Mouse (Mus musculus): ENCODE measurements around the gene R3hdm2. TPM values are rescaled to one million over a fixed set of nuclear protein-coding genes. Genes with fewer than 3 reads are reported as not detected.

The R3hdm2 gene
- polyA plus RNA-seq, 1 experiment from 2014 or later, result 33.3 TPM

DNA sequence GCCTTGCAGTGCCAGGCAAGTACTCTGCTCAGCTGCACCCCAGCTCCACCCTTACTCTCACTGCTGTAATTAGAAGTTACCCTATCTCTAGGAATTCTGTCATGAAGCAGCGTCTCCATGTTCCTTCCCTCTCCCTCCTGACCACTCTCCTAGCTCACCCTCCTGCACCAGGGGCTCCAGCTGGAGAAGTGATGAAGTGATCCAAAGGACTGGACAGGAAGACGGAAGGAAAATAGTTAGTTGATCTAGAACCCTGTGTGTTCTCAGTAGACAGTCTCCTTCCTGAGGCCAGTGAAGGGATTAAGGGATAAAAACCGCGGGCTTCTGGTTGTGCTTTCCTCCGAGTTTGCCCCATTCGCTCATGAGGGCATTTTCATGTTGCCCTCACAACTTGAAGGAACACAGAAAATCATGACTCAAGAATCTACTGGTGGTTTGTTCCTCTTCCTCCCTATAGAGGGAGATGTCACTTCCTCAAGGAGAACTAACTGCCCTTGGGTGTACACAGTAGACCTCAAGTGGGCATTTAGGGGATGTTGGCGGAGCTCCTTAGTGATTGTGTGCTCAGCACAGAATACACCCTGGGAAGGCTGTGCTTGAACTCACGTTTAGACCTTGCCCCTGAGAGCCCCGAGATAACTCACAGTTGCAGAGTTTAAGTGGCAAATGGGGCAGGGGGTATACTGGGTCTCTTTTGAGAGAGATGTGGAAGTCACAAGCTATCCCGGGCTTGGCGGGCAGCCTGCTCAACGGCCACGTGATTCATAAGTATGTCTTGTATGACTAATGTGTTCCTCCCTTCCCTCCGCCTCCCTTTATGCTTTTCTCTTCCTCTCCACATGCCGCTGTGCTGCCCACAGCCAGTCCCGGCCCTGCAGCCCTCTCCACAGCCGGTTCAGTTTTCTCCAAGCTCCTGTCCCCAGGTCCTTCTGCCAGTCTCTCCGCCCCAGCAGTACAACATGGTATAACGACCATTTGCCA lies 101.0 kb downstream of the R3hdm2 start:
- H3K4me3 ChIP-seq, result no peak overlapping the region
- H3K27me3 ChIP-seq, result no peaks in the 10 kb centered on the region
- H3K4me1 ChIP-seq (replicated peaks), result no peaks in the 10 kb centered on the region
- H3K36me3 ChIP-seq, result peaks cover 74% of the 10 kb centered on the region
- no peak overlapping the region for H3K9ac ChIP-seq
- WGBS, result 90% methylated on average over 19 of the region's 19 CpGs
- H3K4me2 ChIP-seq, result no peak overlapping the region
- H3K9me3 ChIP-seq, result no peaks in the 10 kb centered on the region
- ATAC-seq (ENCODE audit: low read depth), result no peak
- H3K27ac ChIP-seq (replicated peaks), result no peak overlapping the region

DNA sequence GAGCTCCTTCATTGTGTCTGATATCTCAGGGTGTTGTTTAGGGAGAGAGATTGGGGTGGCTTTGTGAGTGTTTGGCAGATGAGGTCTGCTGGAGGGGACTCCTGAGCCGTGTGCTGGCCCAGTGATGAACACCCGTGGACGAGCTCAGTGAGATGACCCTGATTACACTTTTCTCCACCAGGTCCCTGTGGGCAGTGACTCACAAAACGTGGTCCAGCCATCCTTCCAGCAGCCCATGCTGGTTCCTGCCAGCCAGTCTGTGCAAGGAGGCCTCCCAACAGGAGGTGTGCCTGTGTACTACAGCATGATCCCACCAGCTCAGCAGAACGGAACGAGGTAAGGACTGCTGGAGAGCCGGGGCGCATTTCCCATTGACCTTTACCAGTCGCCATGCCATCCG lies 105.1 kb downstream of the R3hdm2 start:
- no peak overlapping the region for H3K27ac ChIP-seq (replicated peaks)
- peaks cover 87% of the 10 kb centered on the region for H3K36me3 ChIP-seq
- peaks cover 28% of the 10 kb centered on the region for H3K4me1 ChIP-seq (replicated peaks)
- no peak overlapping the region for H3K4me2 ChIP-seq
- no peaks in the 10 kb centered on the region for H3K27me3 ChIP-seq
- no peak overlapping the region for H3K9ac ChIP-seq
- no peak for ATAC-seq (ENCODE audit: low read depth)
- 93% methylated on average over 10 of the region's 10 CpGs for WGBS
- no peak overlapping the region for H3K4me3 ChIP-seq
- H3K9me3 ChIP-seq, result no peaks in the 10 kb centered on the region

DNA sequence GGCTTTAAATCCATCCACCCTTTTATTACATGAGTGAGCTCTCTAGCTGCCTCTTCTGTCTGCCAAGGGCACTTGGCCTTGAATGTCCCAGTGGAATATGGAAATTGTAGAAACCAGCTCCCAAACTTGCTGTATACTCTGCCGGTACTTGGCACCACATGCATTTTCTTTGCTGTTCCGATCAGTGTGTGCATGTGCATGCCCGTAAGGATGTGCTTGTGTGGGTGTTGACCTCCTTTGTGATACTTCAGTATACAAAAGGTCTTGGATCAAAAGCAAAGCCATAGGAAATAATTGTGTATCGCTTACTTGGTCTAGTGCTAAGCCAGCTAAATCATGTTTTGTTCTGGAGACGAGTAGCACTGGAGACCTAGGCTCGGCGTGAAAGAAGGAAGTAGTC lies 108.7 kb downstream of the R3hdm2 start:
- no peaks in the 10 kb centered on the region for H3K27me3 ChIP-seq
- H3K9me3 ChIP-seq, result no peaks in the 10 kb centered on the region
- 0 out of 2 replicates have a peak overlapping the region, but pooled peaks have one; percentile 8 for H3K9ac ChIP-seq
- 81% methylated on average over 7 of the region's 7 CpGs for WGBS
- H3K36me3 ChIP-seq, result peaks cover 79% of the 10 kb centered on the region
- no peak for ATAC-seq (ENCODE audit: low read depth)
- peaks cover 48% of the 10 kb centered on the region for H3K4me1 ChIP-seq (replicated peaks)
- H3K27ac ChIP-seq (replicated peaks), result peak overlapping the region; percentile 80
- H3K4me2 ChIP-seq, result no peak overlapping the region
- H3K4me3 ChIP-seq, result no peak overlapping the region

DNA sequence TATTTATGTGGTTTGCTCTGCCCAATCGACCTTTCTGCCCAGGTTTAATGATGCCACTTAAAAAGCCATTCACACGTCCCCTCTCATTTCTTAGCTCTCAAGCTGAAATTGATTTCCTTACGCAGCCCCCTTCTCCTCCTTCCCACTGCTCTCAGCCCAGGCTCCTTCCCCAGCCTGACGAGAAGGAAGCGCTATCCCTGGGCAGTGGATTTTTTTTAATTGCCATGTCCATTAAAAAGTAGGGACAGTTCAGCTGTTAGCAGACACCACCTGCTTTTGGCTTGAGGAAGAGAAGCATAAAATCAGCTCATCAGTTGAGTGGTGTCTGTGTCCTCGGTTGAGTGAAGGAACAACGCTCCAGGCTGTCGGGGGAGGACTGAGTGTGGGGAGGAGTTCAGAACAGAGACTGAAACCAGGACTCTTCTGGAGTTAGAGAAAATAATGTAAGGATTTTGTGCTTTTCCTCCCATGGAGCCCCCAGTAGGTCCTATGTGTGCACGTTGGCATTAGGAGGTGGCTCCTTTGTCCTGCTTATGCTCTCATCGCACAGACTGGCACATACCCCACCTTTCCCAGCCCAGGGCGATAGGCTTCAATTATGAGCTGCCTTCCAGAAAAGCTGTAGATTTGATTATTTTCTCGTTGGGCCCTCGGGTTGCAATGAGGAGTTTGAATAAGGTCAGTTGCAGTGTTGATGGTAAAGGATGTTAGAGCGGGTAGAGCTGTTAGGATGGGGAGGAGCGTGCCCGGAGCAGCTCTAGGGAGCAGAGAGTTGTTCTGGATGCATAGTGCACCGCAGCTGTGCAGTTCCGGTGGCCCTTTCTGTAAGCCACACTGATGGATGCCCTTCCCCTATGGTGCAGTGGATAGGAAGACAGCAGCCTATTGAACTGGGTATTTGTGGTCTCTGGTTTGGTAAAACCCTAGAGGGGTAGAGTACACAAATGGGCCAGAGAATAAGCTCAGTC lies 110.3 kb downstream of the R3hdm2 start:
- Histone ChIP-seq H3K36me3 (peaks cover 78% of the 10 kb centered on the region), H3K27ac (replicated peaks) (peak overlapping the region; percentile 80), H3K9me3 (no peaks in the 10 kb centered on the region), H3K27me3 (no peaks in the 10 kb centered on the region), H3K4me1 (replicated peaks) (peaks cover 48% of the 10 kb centered on the region), H3K4me3 (no peak overlapping the region), H3K9ac (peak overlapping the region; percentile 41), H3K4me2 (no peak overlapping the region)
- WGBS, result 57% methylated on average over 18 of the region's 18 CpGs
- peak; percentile 64 for ATAC-seq (ENCODE audit: low read depth)

DNA sequence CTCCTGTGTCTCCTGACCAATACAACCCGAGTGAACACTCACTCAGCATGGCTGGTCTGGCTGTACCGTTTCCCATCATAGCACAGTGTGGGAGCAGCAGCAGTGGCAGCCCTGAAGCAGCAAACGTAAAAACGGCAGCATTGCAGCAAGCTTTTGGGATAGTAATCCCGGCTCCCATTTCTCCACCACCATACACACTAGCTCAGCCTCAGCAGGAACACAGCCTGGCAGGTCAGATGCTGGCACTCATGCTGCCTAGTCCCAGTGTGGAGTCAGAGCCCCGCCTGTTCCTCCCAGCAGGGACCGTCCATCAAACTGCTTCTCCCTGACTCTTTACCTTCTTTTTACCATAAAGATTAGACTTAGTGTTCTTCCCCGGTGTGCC lies 111.0 kb downstream of the R3hdm2 start:
- peaks cover 79% of the 10 kb centered on the region for H3K36me3 ChIP-seq
- ATAC-seq (ENCODE audit: low read depth), result peak; percentile 20; the same call in 1 of the 2 replicates

DNA sequence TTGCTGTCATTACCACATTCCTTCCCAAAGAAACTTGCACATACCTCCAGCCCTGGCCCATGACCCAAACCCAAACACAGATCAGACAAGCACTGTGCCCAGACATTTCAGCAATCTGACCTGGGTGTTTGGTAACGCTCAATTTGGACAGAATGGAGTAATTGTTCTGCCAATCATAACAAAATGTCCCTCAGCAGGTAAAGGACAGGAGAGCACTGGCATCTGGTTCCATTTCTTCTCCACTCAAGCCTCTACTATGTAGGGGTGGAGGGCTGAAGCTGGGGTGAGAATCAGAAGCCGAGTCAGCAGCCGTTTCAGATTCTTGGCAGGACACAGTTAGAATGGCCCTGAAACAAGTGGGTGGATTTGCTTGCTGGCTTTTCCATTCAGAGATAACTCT lies 112.0 kb downstream of the R3hdm2 start:
- peaks cover 48% of the 10 kb centered on the region for H3K4me1 ChIP-seq (replicated peaks)
- H3K27me3 ChIP-seq, result no peaks in the 10 kb centered on the region
- H3K9me3 ChIP-seq, result no peaks in the 10 kb centered on the region
- no peak overlapping the region for H3K4me2 ChIP-seq
- H3K9ac ChIP-seq, result no peak overlapping the region
- no peak for ATAC-seq (ENCODE audit: low read depth)
- no peak overlapping the region for H3K4me3 ChIP-seq
- WGBS, result 87% methylated on average over 3 of the region's 3 CpGs
- peaks cover 82% of the 10 kb centered on the region for H3K36me3 ChIP-seq
- peak overlapping the region; percentile 80; the same call in 1 of the 2 replicates for H3K27ac ChIP-seq (replicated peaks)

More for the DNA sequence above, 111.0 kb downstream of the R3hdm2 start:
- Histone ChIP-seq H3K27me3 (no peaks in the 10 kb centered on the region), H3K4me2 (no peak overlapping the region), H3K4me1 (replicated peaks) (peaks cover 48% of the 10 kb centered on the region), H3K9ac (peak overlapping the region; percentile 41; the same call in 1 of the 2 replicates), H3K4me3 (no peak overlapping the region), H3K27ac (replicated peaks) (peak overlapping the region; percentile 80), H3K9me3 (no peaks in the 10 kb centered on the region)
- 58% methylated on average over 8 of the region's 8 CpGs for WGBS

DNA sequence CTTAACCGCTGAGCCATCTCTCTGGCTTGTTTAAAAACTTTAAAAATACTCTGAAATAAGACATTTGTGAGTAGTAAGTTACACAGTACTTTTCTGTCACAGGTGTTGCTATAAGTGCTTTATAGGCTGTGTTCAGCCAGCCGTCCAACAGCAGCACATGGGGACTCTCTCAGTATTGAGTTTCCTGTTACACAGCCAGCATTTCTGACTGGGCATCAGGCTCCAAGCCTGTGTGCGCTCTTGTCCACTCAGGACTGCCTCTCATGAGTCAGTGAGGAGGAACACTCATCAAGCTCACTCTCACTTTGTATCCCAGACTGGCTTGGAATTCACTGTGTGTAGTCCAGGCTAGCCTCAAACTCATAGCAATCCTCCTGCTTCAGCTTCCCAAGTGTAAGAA lies 116.0 kb downstream of the R3hdm2 start:
- WGBS, result 94% methylated on average over 3 of the region's 3 CpGs
- peaks cover 91% of the 10 kb centered on the region for H3K36me3 ChIP-seq
- no peaks in the 10 kb centered on the region for H3K27me3 ChIP-seq
- peaks cover 11% of the 10 kb centered on the region for H3K4me1 ChIP-seq (replicated peaks)
- no peaks in the 10 kb centered on the region for H3K9me3 ChIP-seq
- H3K4me2 ChIP-seq, result no peak overlapping the region
- no peak overlapping the region for H3K27ac ChIP-seq (replicated peaks)
- H3K4me3 ChIP-seq, result no peak overlapping the region
- H3K9ac ChIP-seq, result no peak overlapping the region
- no peak for ATAC-seq (ENCODE audit: low read depth)

DNA sequence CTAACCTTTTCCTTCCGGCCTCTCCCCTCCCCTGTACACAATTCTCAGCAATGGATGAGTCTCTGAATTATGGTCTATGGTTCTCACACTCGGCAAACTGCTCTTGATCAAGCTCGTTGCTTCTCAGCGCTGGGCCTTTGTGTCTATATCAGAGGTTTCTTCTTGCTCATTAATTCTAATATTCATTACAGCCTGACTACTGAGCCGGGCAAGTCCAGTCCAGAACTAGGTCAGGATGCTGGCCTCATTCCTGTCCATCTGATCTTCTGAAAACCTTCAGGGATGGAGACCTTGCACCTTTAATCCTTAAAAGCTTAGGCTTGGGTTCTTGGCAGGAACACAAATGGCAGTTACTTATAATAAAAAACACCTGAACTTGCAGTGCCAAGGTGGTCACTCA lies 119.4 kb downstream of the R3hdm2 start:
- ATAC-seq (ENCODE audit: low read depth), result no peak
- Histone ChIP-seq H3K9ac (no peak overlapping the region), H3K36me3 (peaks cover 76% of the 10 kb centered on the region), H3K27ac (replicated peaks) (no peak overlapping the region), H3K27me3 (no peaks in the 10 kb centered on the region), H3K4me1 (replicated peaks) (no peaks in the 10 kb centered on the region), H3K9me3 (no peaks in the 10 kb centered on the region), H3K4me3 (no peak overlapping the region), H3K4me2 (no peak overlapping the region)
- WGBS, result 83% methylated on average over 5 of the region's 5 CpGs

DNA sequence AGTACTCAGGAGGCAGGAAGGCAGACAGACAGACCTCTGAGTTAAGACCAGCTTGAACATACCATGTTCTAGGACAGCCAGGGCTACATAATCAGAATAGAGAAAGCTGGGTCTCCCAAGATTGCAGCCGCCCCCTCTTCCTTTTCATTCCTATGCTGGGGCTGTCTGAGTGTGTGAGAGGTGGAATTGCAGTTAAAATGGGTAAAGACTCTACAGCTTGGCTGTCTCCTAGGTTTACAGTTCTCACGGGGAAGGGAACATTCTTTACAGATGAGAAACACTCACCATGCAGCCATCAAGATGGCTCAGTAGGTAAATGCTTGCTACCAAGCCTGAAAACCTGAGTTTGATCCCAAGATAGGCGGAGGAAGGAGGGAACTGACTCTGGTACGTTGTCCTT lies 119.9 kb downstream of the R3hdm2 start:
- Histone ChIP-seq H3K27ac (replicated peaks) (no peak overlapping the region), H3K9me3 (no peaks in the 10 kb centered on the region), H3K9ac (no peak overlapping the region), H3K4me2 (no peak overlapping the region), H3K4me3 (no peak overlapping the region), H3K27me3 (no peaks in the 10 kb centered on the region), H3K36me3 (peaks cover 72% of the 10 kb centered on the region), H3K4me1 (replicated peaks) (no peaks in the 10 kb centered on the region)
- 93% methylated on average over 4 of the region's 4 CpGs for WGBS
- no peak for ATAC-seq (ENCODE audit: low read depth)

DNA sequence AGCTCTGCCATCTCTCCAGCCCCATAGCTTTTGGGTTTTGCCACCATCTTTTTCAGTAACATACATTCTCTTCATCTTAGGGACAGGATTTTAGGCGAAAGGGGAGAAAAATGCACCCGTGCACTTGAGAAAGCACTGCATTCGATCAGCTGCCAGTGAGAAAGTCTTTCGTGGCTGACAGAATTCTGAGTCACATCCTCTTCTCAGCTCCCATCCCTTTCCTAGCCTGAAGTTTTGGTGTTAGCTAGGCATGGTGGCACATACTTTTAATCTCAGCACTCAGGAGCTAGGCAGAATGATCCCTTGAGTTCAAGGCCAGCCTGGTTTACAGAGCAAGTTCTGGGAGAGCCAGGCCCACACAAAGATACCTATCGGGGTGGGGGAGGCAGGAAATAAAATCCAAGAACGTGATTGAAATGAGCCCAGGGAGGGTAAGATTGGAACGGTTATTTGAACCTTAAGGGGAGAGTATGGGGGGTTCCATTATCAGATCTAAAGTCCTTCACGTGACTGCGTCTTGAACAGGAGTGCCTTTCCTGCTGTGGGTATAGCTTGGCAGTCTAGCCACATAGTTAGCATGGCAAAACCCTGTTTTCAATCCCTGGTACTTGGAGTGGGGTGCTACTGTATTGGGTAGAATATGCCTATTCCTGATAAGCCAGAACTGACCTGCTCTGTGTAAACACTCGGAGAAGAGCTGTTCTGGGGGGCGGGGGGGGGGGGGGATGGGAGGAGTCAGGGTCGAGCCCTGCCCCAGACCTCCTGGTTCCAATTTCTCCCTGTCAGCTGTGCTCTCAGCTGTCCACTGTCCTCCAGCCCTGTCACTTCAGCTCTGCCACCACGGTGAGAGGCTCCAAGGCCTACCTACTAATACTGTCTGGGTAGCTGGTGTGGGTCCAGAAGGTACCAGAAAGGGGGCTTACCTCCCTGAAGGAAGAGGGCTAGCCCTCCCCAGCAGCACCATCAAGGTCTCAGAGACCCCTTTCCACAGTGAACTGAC lies 121.1 kb downstream of the R3hdm2 start, which contains the start of gene Stac3:
Gene Stac3, plus strand, starts transcription at position 793 of the 1,000 bp plus-strand sequence.
- no peaks in the 10 kb centered on the region for H3K9me3 ChIP-seq
- no peak within 1 kb of the TSS for H3K4me2 ChIP-seq
- ATAC-seq (ENCODE audit: low read depth), result no peak
- peaks cover 1% of the 10 kb centered on the region; the same call in 1 of the 2 replicates for H3K27me3 ChIP-seq
- 80% methylated on average over 13 of the region's 13 CpGs for WGBS
- peaks cover 67% of the 10 kb centered on the region for H3K36me3 ChIP-seq
- no peaks in the 10 kb centered on the region for H3K4me1 ChIP-seq (replicated peaks)
- H3K9ac ChIP-seq, result no peak within 1 kb of the TSS
- H3K27ac ChIP-seq (replicated peaks), result no peak within 1 kb of the TSS
- H3K4me3 ChIP-seq, result no peak within 1 kb of the TSS

DNA sequence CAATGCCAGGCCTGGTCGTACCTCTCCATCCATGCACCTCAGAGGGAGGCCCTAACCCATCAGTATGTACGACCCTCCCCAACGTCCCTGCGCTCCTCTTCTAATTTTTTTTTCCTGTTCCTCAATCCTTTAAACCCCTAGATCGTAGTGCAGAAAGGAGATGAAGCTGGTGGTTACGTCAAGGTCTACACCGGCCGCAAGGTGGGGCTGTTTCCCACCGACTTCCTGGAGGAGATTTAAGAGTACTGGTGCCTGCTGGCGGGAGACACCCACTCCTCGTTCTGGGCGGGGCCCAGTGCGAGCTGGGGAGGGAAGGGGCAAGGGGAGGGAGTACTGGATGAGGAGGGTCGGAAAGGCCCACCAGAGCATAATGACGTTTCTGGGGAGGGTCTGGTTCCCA lies 128.1 kb downstream of the R3hdm2 start:
- Histone ChIP-seq H3K36me3 (peaks cover 19% of the 10 kb centered on the region), H3K4me2 (peak overlapping the region; percentile 83), H3K4me3 (no peak overlapping the region), H3K9ac (0 out of 2 replicates have a peak overlapping the region, but pooled peaks have one; percentile 35), H3K27ac (replicated peaks) (peak overlapping the region; percentile 99), H3K4me1 (replicated peaks) (peaks cover 56% of the 10 kb centered on the region), H3K9me3 (no peaks in the 10 kb centered on the region), H3K27me3 (peaks cover 23% of the 10 kb centered on the region)
- WGBS, result 2% methylated on average over 15 of the region's 15 CpGs
- ATAC-seq (ENCODE audit: low read depth), result no peak
